Mouse (Mus musculus) CD4-positive helper T cell, adult 2 months (primary cell): Measurements from ENCODE around the gene Vmn2r83.
"Not testable (repeated sequence)": the region's sequence is repeated elsewhere in the genome, so short reads cannot be mapped to it uniquely, and the experiment has no call there.

Source experiments
- DNase-seq: peaks from one replicate; pipeline ENCODE4 v3.0.0-alpha.2; 2012; ENCODE audit warnings: low read depth, missing footprints, low spot score

Vmn2r83 gene

GRCm38 (mm10) chr10:79468431-79468830 lies at the start of gene Vmn2r83:
Gene Vmn2r83 (plus strand): TSS chr10:79468731.
- DNase-seq, result no peak

- DNase-seq, result not testable (repeated sequence)
These were observed 33.2 kb upstream of the Vmn2r83 start for GRCm38 (mm10) chr10:79435141-79435820.

- no peak for DNase-seq
These were observed 27.4 kb downstream of the Vmn2r83 start for GRCm38 (mm10) chr10:79495886-79496285.

GRCm38 (mm10) chr10:79496701-79497288 lies 28.3 kb downstream of the Vmn2r83 start:
- no peak for DNase-seq

- no peak for DNase-seq
These were observed 34.5 kb downstream of the Vmn2r83 start for GRCm38 (mm10) chr10:79502830-79503644.

- DNase-seq, result no peak
These were observed 38.2 kb downstream of the Vmn2r83 start for GRCm38 (mm10) chr10:79506709-79507108.

- DNase-seq, result no peak
These were observed 55.9 kb downstream of the Vmn2r83 start for GRCm38 (mm10) chr10:79524433-79524832.

- no peak for DNase-seq
These were observed 57.2 kb downstream of the Vmn2r83 start for GRCm38 (mm10) chr10:79525456-79526325.

GRCm38 (mm10) chr10:79526661-79527452 lies 58.3 kb downstream of the Vmn2r83 start:
- no peak for DNase-seq

GRCm38 (mm10) chr10:79527453-79527845 lies 58.9 kb downstream of the Vmn2r83 start:
- no peak for DNase-seq

GRCm38 (mm10) chr10:79528081-79528480 lies 59.5 kb downstream of the Vmn2r83 start:
- DNase-seq, result no peak

GRCm38 (mm10) chr10:79530241-79530640 lies 61.7 kb downstream of the Vmn2r83 start:
- DNase-seq, result no peak

GRCm38 (mm10) chr10:79530721-79531120 lies 62.2 kb downstream of the Vmn2r83 start:
- no peak for DNase-seq

GRCm38 (mm10) chr10:79531593-79531992 lies 63.1 kb downstream of the Vmn2r83 start:
- no peak for DNase-seq

- no peak for DNase-seq
These were observed 64.1 kb downstream of the Vmn2r83 start for GRCm38 (mm10) chr10:79532678-79533077.

- peak; percentile 67 for DNase-seq
These were observed 64.8 kb downstream of the Vmn2r83 start, which contains the start of gene Plpp2 for GRCm38 (mm10) chr10:79533126-79533911. Gene Plpp2 (minus strand): TSS chr10:79533796.

GRCm38 (mm10) chr10:79534426-79534825 lies 65.9 kb downstream of the Vmn2r83 start:
- DNase-seq, result no peak

- DNase-seq, result no peak
These were observed 66.9 kb downstream of the Vmn2r83 start for GRCm38 (mm10) chr10:79535431-79535830.

GRCm38 (mm10) chr10:79536461-79537080 lies 68.0 kb downstream of the Vmn2r83 start:
- no peak for DNase-seq
